Mouse (Mus musculus) testis, adult 2 months (tissue): ENCODE measurements around the gene Gdpd5.

Source experiments
- CTCF ChIP-seq: fragments of 200-500 bp; IDR thresholded peaks from 2 replicates; pipeline ENCODE4 v1.5.1; 2012; ENCODE audit warnings: low read depth, mild to moderate bottlenecking, inconsistent platforms, low read length, moderate library complexity; ENCODE audit not compliant: control insufficient read depth, insufficient read depth, insufficient replicate concordance
- POLR2A ChIP-seq: fragments of 200-500 bp; IDR thresholded peaks from 2 replicates; pipeline ENCODE4 v1.6.1; 2012; ENCODE audit warnings: low read depth, mild to moderate bottlenecking, inconsistent platforms, low read length, moderate library complexity; ENCODE audit not compliant: control insufficient read depth

GRCm38 (mm10) chr7:99428836-99429235 lies 47.6 kb downstream of the Gdpd5 start:
- TF ChIP-seq CTCF: no peak
- no peak for TF ChIP-seq POLR2A
